Mouse (Mus musculus) forebrain, embryonic 16.5 days (tissue): Measurements from ENCODE around the gene Pdzd2. TPM values are rescaled to one million over a fixed set of nuclear protein-coding genes. Genes with fewer than 3 reads are reported as not detected.
A peak's percentile ranks its signal among the peaks of the same experiment; 100 is the strongest.

ENCODE experiments used
- ATAC-seq: fragments of 200-750 bp; cut with Nextera tagmentation; 2 replicates; pipeline ENCODE4 v1.8.0; 2017; ENCODE audit warnings: mild to moderate bottlenecking, moderate library complexity
- H3K27ac ChIP-seq: fragments of 300-500 bp; sonication (generic); 2 replicates; pipeline ENCODE4 v1.5.1; 2014; ENCODE audit warnings: low read length, control low read depth
- H3K27me3 ChIP-seq: fragments of 300-500 bp; sonication (generic); replicated peaks from 2 replicates; pipeline ENCODE4 v1.6.1; 2014; ENCODE audit warnings: low read length; ENCODE audit not compliant: control insufficient read depth, insufficient read depth
- H3K36me3 ChIP-seq: fragments of 300-500 bp; sonication (generic); 2 replicates; pipeline ENCODE4 v1.6.1; 2014; ENCODE audit not compliant: control insufficient read depth, insufficient read depth
- H3K4me1 ChIP-seq: fragments of 300-500 bp; sonication (generic); replicated peaks from 2 replicates; pipeline ENCODE4 v1.6.1; 2014; ENCODE audit warnings: low read length; ENCODE audit not compliant: control insufficient read depth, insufficient read depth
- H3K4me2 ChIP-seq: fragments of 300-500 bp; sonication (generic); 2 replicates; pipeline ENCODE4 v1.6.1; 2014; ENCODE audit warnings: mild to moderate bottlenecking, low read length, control low read depth
- H3K4me3 ChIP-seq: fragments of 300-500 bp; sonication (generic); replicated peaks from 2 replicates; pipeline ENCODE4 v1.5.1; 2014; ENCODE audit warnings: mild to moderate bottlenecking, low read length, control low read depth
- H3K9ac ChIP-seq: fragments of 300-500 bp; sonication (generic); replicated peaks from 2 replicates; pipeline ENCODE4 v1.6.1; 2014; ENCODE audit warnings: low read depth, low read length, control low read depth
- H3K9me3 ChIP-seq: fragments of 300-500 bp; sonication (generic); 2 replicates; pipeline ENCODE4 v1.6.1; 2016; ENCODE audit warnings: low read length; ENCODE audit not compliant: control insufficient read depth
- whole genome bisulfite sequencing: fragments of 180-500 bp; shearing (Covaris S2); extraction: QIAGEN DNeasy Blood & Tissue Kit; methylation state at CpG from one replicate; pipeline ENCODE4 v1.1.7; 2014; 5-methylcytosine and 5-hydroxymethylcytosine counted together
- polyA plus RNA-seq: library from polyadenylated mRNA; unstranded; fragments of >200 nt; fragmentation: Nextera tagmentation; extraction: Ambion mirVana; gene quantifications from 2 replicates; pipeline ENCODE4 v1.2.1, GENCODE M21; 2015

Pdzd2 gene
- polyA plus RNA-seq, 1 experiment from 2014 or later, result 8.1 TPM

DNA sequence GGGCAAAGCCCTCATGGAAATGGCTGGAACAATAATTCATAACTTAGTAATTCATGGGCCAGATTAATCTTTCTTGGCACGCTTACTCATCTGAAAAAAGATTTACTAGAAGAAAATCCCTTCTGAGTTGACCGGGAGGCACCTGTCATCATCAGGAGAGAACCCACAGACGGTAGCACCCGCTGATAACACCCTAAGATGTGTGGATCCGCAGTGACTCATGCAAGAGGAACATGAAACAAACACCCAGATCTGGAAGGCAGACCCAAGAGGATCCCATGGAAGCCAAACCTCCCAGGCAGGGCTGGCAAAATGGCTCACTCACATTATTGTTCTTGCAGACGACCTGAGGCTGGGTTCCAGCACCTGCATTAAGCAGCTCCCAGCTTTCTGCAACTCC is 325.0 kb downstream of the Pdzd2 start:
- no peak for ATAC-seq
- no peak overlapping the region for H3K27ac ChIP-seq
- H3K9me3 ChIP-seq, result no peaks in the 10 kb centered on the region
- H3K4me3 ChIP-seq, result no peak overlapping the region
- no peak overlapping the region for H3K4me2 ChIP-seq
- H3K9ac ChIP-seq, result no peak overlapping the region
- WGBS, result 88% methylated on average over 6 of the region's 6 CpGs
- H3K36me3 ChIP-seq, result no peaks in the 10 kb centered on the region
- no peaks in the 10 kb centered on the region for H3K27me3 ChIP-seq
- H3K4me1 ChIP-seq, result no peaks in the 10 kb centered on the region

DNA sequence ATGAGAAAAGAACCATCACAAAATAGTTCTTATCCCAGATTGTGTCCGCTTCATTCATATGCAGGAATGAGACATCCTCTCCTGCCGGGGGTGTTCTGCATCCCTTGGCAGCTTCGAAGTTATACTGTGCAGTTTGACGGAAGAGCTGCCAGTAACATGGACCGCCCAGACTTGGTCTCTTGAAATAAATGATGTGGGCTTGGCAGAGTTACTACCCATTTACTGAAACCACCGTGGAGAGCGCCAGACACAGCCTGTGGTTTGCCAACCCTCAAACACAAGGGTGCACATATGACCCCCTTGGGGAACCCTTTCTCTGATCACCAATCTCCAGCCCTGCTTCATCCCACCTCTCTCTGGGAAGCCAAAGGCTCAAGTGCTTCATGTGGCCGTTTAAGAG is 331.5 kb downstream of the Pdzd2 start:
- WGBS, result 67% methylated on average over 8 of the region's 8 CpGs
- Histone ChIP-seq H3K27ac (no peak overlapping the region), H3K27me3 (no peaks in the 10 kb centered on the region), H3K9me3 (no peaks in the 10 kb centered on the region), H3K36me3 (no peaks in the 10 kb centered on the region), H3K4me2 (no peak overlapping the region), H3K9ac (no peak overlapping the region), H3K4me1 (no peaks in the 10 kb centered on the region), H3K4me3 (no peak overlapping the region)
- peak; percentile 75 for ATAC-seq

- WGBS, result 91% methylated on average over 5 of the region's 5 CpGs
Measured at GRCm38 (mm10) chr15:12405592-12405991, 334.1 kb downstream of the Pdzd2 start.

DNA sequence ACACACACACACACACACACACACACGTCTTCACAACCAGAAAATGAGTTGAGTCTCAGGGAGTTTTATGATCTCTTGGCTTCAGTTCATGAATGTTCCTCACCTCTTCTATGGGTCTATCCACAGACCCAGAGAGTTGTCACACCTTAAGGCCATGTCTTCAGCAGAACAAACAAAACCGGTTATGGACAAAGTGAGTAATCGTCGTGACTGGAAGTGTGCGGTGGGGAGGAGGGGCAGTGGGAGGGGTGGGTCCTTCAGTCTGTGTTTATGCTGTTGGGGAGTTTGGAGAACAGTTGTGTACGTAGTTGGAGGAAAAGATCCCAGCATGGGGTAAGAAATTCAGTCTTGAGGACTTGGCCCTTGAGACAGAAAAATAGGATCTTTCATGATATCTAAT is 342.7 kb downstream of the Pdzd2 start:
- WGBS, result 74% methylated on average over 6 of the region's 6 CpGs
- Histone ChIP-seq H3K9ac (no peak overlapping the region), H3K9me3 (no peaks in the 10 kb centered on the region), H3K27me3 (no peaks in the 10 kb centered on the region), H3K4me3 (no peak overlapping the region), H3K36me3 (no peaks in the 10 kb centered on the region), H3K4me2 (no peak overlapping the region), H3K27ac (no peak overlapping the region), H3K4me1 (no peaks in the 10 kb centered on the region)
- ATAC-seq, result no peak

More at GRCm38 (mm10) chr15:12405592-12405991, 334.1 kb downstream of the Pdzd2 start:
- ATAC-seq, result no peak
- H3K9me3 ChIP-seq, result no peaks in the 10 kb centered on the region
- no peak overlapping the region for H3K4me2 ChIP-seq
- H3K4me1 ChIP-seq, result no peaks in the 10 kb centered on the region
- no peak overlapping the region for H3K9ac ChIP-seq
- no peak overlapping the region for H3K4me3 ChIP-seq
- H3K36me3 ChIP-seq, result no peaks in the 10 kb centered on the region
- no peaks in the 10 kb centered on the region for H3K27me3 ChIP-seq
- no peak overlapping the region for H3K27ac ChIP-seq

DNA sequence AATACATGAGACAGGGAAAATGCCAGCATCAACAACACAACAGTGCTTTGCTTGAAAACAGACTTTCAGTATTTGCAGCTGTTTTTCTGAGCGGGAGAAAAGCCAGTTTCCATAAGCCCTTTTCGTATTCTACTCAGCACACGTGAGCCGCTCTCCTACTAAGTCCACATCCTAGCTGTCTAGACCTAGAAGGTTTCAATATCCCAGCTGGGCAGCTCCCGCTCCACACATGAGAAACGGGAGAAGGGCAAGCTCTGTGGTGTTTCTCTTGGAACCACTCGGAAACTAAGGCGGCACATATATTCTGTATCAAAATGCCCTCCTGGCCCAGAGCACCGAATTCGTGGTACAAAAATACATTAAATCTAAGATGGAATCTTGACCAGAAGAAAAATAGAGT is 345.0 kb downstream of the Pdzd2 start:
- Histone ChIP-seq H3K27me3 (no peaks in the 10 kb centered on the region), H3K9me3 (no peaks in the 10 kb centered on the region), H3K4me1 (no peaks in the 10 kb centered on the region), H3K36me3 (no peaks in the 10 kb centered on the region), H3K4me3 (no peak overlapping the region), H3K27ac (no peak overlapping the region), H3K4me2 (no peak overlapping the region), H3K9ac (no peak overlapping the region)
- no peak for ATAC-seq
- 91% methylated on average over 10 of the region's 10 CpGs for WGBS

- H3K27ac ChIP-seq, result no peak overlapping the region
Measured at GRCm38 (mm10) chr15:12388726-12389489, 350.8 kb downstream of the Pdzd2 start.

GRCm38 (mm10) chr15:12384679-12385078 is 355.0 kb downstream of the Pdzd2 start:
- no peak overlapping the region for H3K9ac ChIP-seq
- 84% methylated on average over 12 of the region's 13 CpGs for WGBS
- no peak for ATAC-seq
- H3K9me3 ChIP-seq, result no peaks in the 10 kb centered on the region
- H3K4me2 ChIP-seq, result no peak overlapping the region
- no peak overlapping the region for H3K4me3 ChIP-seq
- H3K36me3 ChIP-seq, result no peaks in the 10 kb centered on the region
- peaks cover 5% of the 10 kb centered on the region for H3K4me1 ChIP-seq
- H3K27me3 ChIP-seq, result no peaks in the 10 kb centered on the region
- H3K27ac ChIP-seq, result no peak overlapping the region

More at GRCm38 (mm10) chr15:12388726-12389489, 350.8 kb downstream of the Pdzd2 start:
- Histone ChIP-seq H3K27me3 (no peaks in the 10 kb centered on the region), H3K4me2 (no peak overlapping the region), H3K9ac (no peak overlapping the region), H3K4me1 (peaks cover 5% of the 10 kb centered on the region), H3K9me3 (no peaks in the 10 kb centered on the region), H3K36me3 (no peaks in the 10 kb centered on the region), H3K4me3 (no peak overlapping the region)
- ATAC-seq, result no peak
- WGBS, result 53% methylated on average over 15 of the region's 15 CpGs

- H3K27me3 ChIP-seq, result 0 out of 2 replicates have a peak, but pooled peaks cover 3% of the 10 kb centered on the region
- 48% methylated on average over 5 of the region's 5 CpGs for WGBS
- H3K36me3 ChIP-seq, result no peaks in the 10 kb centered on the region
- H3K9me3 ChIP-seq, result no peaks in the 10 kb centered on the region
- peaks cover 7% of the 10 kb centered on the region for H3K4me1 ChIP-seq
- no peak overlapping the region for H3K4me3 ChIP-seq
- H3K27ac ChIP-seq, result no peak overlapping the region
- H3K4me2 ChIP-seq, result no peak overlapping the region
- ATAC-seq, result no peak
- H3K9ac ChIP-seq, result no peak overlapping the region
Measured at GRCm38 (mm10) chr15:12380548-12380947, 359.2 kb downstream of the Pdzd2 start.

DNA sequence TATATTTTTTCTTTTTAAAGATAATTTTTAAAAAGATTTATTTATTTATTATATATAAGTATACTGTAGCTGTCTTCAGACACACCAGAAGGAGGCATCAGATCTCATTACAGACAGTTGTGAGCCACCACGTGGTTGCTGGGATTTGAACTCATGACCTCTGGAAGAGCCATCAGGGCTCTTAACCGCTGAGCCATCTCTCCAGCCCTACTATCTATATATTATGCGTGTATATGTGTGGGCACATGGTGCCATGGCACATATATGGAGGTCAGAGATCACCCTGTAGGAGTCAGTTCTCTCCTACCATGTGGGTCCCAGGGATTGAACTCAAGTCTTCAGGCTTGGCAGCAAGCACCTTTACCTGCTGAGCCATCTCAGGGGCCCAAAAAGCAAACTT is 359.7 kb downstream of the Pdzd2 start:
- Histone ChIP-seq H3K27me3 (0 out of 2 replicates have a peak, but pooled peaks cover 3% of the 10 kb centered on the region), H3K9me3 (no peaks in the 10 kb centered on the region), H3K4me1 (peaks cover 10% of the 10 kb centered on the region), H3K27ac (no peak overlapping the region), H3K9ac (no peak overlapping the region), H3K36me3 (no peaks in the 10 kb centered on the region), H3K4me3 (no peak overlapping the region), H3K4me2 (no peak overlapping the region)
- WGBS, result 92% methylated on average over 3 of the region's 3 CpGs
- ATAC-seq, result no peak
